Mouse (Mus musculus) forebrain, embryonic 11.5 days (tissue): ENCODE measurements around the gene Fam84a. TPM values are rescaled to one million over a fixed set of nuclear protein-coding genes. Genes with fewer than 3 reads are reported as not detected.

Source experiments
- ATAC-seq: fragments of 200-750 bp; cut with Nextera tagmentation; replicated peaks from 2 replicates; pipeline ENCODE4 v1.8.0; 2017; ENCODE audit warnings: moderate TSS enrichment; ENCODE audit not compliant: low FRiP score
- DNase-seq: peaks from one replicate; pipeline ENCODE4 v3.0.0-alpha.2; 2017; ENCODE audit warnings: low spot score
- H3K27ac ChIP-seq: fragments of 300-500 bp; sonication (generic); 2 replicates; pipeline ENCODE4 v1.5.1; 2014; ENCODE audit warnings: low read depth, low read length
- H3K27me3 ChIP-seq: fragments of 300-500 bp; sonication (generic); 2 replicates; pipeline ENCODE4 v1.6.1; 2014; ENCODE audit warnings: mild to moderate bottlenecking, low read length, mixed read lengths; ENCODE audit not compliant: control insufficient read depth, insufficient read depth
- H3K36me3 ChIP-seq: fragments of 300-500 bp; sonication (generic); 2 replicates; pipeline ENCODE4 v1.6.1; 2014; ENCODE audit warnings: mild to moderate bottlenecking, low read length, moderate library complexity, mixed read lengths; ENCODE audit not compliant: control insufficient read depth, insufficient read depth
- H3K4me1 ChIP-seq: fragments of 300-500 bp; sonication (generic); replicated peaks from 2 replicates; pipeline ENCODE4 v1.6.1; 2014; ENCODE audit warnings: low read length, mixed read lengths; ENCODE audit not compliant: control insufficient read depth, insufficient read depth
- H3K4me2 ChIP-seq: fragments of 300-500 bp; sonication (generic); 2 replicates; pipeline ENCODE4 v1.6.1; 2014; ENCODE audit warnings: low read depth, mild to moderate bottlenecking, low read length, moderate library complexity, mixed read lengths; ENCODE audit not compliant: severe bottlenecking
- H3K4me3 ChIP-seq: fragments of 300-500 bp; sonication (generic); 2 replicates; pipeline ENCODE4 v1.5.1; 2014; ENCODE audit warnings: low read depth, low read length
- H3K9ac ChIP-seq: fragments of 300-500 bp; sonication (generic); 2 replicates; pipeline ENCODE4 v1.6.1; 2014; ENCODE audit warnings: low read length
- H3K9me3 ChIP-seq: fragments of 300-500 bp; sonication (generic); 2 replicates; pipeline ENCODE4 v1.6.1; 2016; ENCODE audit warnings: low read length, mixed read lengths; ENCODE audit not compliant: control insufficient read depth
- WGBS: fragments of 180-500 bp; shearing (Covaris S2); extraction: QIAGEN DNeasy Blood & Tissue Kit; methylation state at CpG from one replicate; pipeline ENCODE4 v1.1.7; 2014; 5-methylcytosine and 5-hydroxymethylcytosine counted together
- polyA plus RNA-seq: library from polyadenylated mRNA; unstranded; fragments of >200 nt; fragmentation: Nextera tagmentation; extraction: Ambion mirVana; gene quantifications from 2 replicates; pipeline ENCODE4 v1.2.1, GENCODE M21; 2014

Fam84a gene
- polyA plus RNA-seq, 1 experiment from 2014 or later: 19.4 TPM

GRCm38 (mm10) chr12:14149843-14150567, 1.8 kb downstream of the Fam84a start:
- Histone ChIP-seq H3K4me3 (peak overlapping the region; percentile 58), H3K9me3 (no peaks in the 10 kb centered on the region), H3K36me3 (no peaks in the 10 kb centered on the region), H3K4me2 (peak overlapping the region; percentile 88), H3K27me3 (peaks cover 22% of the 10 kb centered on the region), H3K9ac (peak overlapping the region; percentile 55), H3K4me1 (peaks cover 14% of the 10 kb centered on the region), H3K27ac (no peak overlapping the region)
- peak; percentile 88 for DNase-seq
- peak; percentile 39 for ATAC-seq
- WGBS: under 1% methylated on average over 53 of the region's 59 CpGs

- Histone ChIP-seq H3K9me3 (no peaks in the 10 kb centered on the region), H3K27me3 (peaks cover 22% of the 10 kb centered on the region), H3K4me1 (peaks cover 14% of the 10 kb centered on the region), H3K4me3 (peak overlapping the region; percentile 58), H3K36me3 (no peaks in the 10 kb centered on the region), H3K4me2 (peak overlapping the region; percentile 88), H3K27ac (no peak overlapping the region), H3K9ac (peak overlapping the region; percentile 55)
- DNase-seq (no peak), ATAC-seq (no peak)
- 10% methylated on average over 27 of the region's 27 CpGs for WGBS
Measured at GRCm38 (mm10) chr12:14149022-14149842, 2.6 kb downstream of the Fam84a start.

- DNase-seq (no peak), ATAC-seq (no peak)
- Histone ChIP-seq H3K36me3 (no peaks in the 10 kb centered on the region), H3K9me3 (no peaks in the 10 kb centered on the region), H3K9ac (no peak overlapping the region), H3K27me3 (no peaks in the 10 kb centered on the region), H3K4me1 (no peaks in the 10 kb centered on the region), H3K4me3 (no peak overlapping the region), H3K4me2 (no peak overlapping the region), H3K27ac (no peak overlapping the region)
- 93% methylated on average over 1 of the region's 1 CpGs for WGBS
Measured at GRCm38 (mm10) chr12:14137046-14137445, 14.8 kb downstream of the Fam84a start.

GRCm38 (mm10) chr12:14114730-14115129, 37.1 kb downstream of the Fam84a start:
- Histone ChIP-seq H3K9me3 (no peaks in the 10 kb centered on the region), H3K9ac (no peak overlapping the region), H3K36me3 (no peaks in the 10 kb centered on the region), H3K27me3 (no peaks in the 10 kb centered on the region), H3K4me2 (no peak overlapping the region), H3K27ac (no peak overlapping the region), H3K4me1 (no peaks in the 10 kb centered on the region), H3K4me3 (no peak overlapping the region)
- WGBS: 87% methylated on average over 6 of the region's 6 CpGs
- DNase-seq: no peak
- ATAC-seq: no peak

- Histone ChIP-seq H3K36me3 (no peaks in the 10 kb centered on the region), H3K27ac (no peak overlapping the region), H3K9me3 (no peaks in the 10 kb centered on the region), H3K4me1 (no peaks in the 10 kb centered on the region), H3K9ac (no peak overlapping the region), H3K4me3 (no peak overlapping the region), H3K27me3 (no peaks in the 10 kb centered on the region), H3K4me2 (no peak overlapping the region)
- no peak for ATAC-seq
- no peak for DNase-seq
Measured at GRCm38 (mm10) chr12:14096944-14097343, 54.9 kb downstream of the Fam84a start.
